Mouse (Mus musculus): ENCODE measurements around the gene Slc35g3. TPM values are rescaled to one million over a fixed set of nuclear protein-coding genes. Genes with fewer than 3 reads are reported as not detected.
A peak's percentile ranks its signal among the peaks of the same experiment; 100 is the strongest.

Slc35g3 gene
- polyA plus RNA-seq, 1 experiment from 2014 or later, result not detected

- Histone ChIP-seq H3K27me3 (ENCODE audit: control insufficient read depth, insufficient read depth, low read length) (no peaks in the 10 kb centered on the region), H3K4me2 (replicated peaks; ENCODE audit: low read depth) (peak overlapping the region; percentile 78), H3K36me3 (ENCODE audit: control insufficient read depth, insufficient read depth, low read length) (no peaks in the 10 kb centered on the region), H3K4me3 (ENCODE audit: low read depth, low read length) (peak overlapping the region; percentile 93; the same call in 1 of the 2 replicates), H3K9me3 (ENCODE audit: control insufficient read depth, low read length) (no peaks in the 10 kb centered on the region), H3K27ac (replicated peaks) (peak overlapping the region; percentile 95), H3K9ac (ENCODE audit: low read length) (peak overlapping the region; percentile 95; the same call in 1 of the 2 replicates), H3K4me1 (replicated peaks; ENCODE audit: control insufficient read depth, insufficient read depth) (peaks cover 4% of the 10 kb centered on the region)
- 43% methylated on average over 4 of the region's 4 CpGs for WGBS
- DNase-seq (ENCODE audit: low spot score) (no peak), ATAC-seq (ENCODE audit: low FRiP score, low TSS enrichment) (no peak)
- no peak for TF ChIP-seq EP300 (optimal IDR thresholded peaks at IDR 0.05)
- TF ChIP-seq CTCF (IDR thresholded peaks at IDR 0.05; ENCODE audit: low read depth), result no peak
These were observed 5.8 kb upstream of the Slc35g3 start for GRCm38 (mm10) chr11:69767625-69767909.

- ATAC-seq (ENCODE audit: low FRiP score, low TSS enrichment) (0 out of 2 replicates have a peak, but pooled peaks have one; percentile 21), DNase-seq (ENCODE audit: low spot score) (no peak)
- Histone ChIP-seq H3K9me3 (ENCODE audit: control insufficient read depth, low read length) (no peaks in the 10 kb centered on the region), H3K4me2 (replicated peaks; ENCODE audit: low read depth) (peak overlapping the region; percentile 78), H3K27me3 (ENCODE audit: control insufficient read depth, insufficient read depth, low read length) (no peaks in the 10 kb centered on the region), H3K4me3 (ENCODE audit: low read depth, low read length) (peak overlapping the region; percentile 93), H3K36me3 (ENCODE audit: control insufficient read depth, insufficient read depth, low read length) (no peaks in the 10 kb centered on the region), H3K4me1 (replicated peaks; ENCODE audit: control insufficient read depth, insufficient read depth) (peaks cover 4% of the 10 kb centered on the region), H3K9ac (ENCODE audit: low read length) (peak overlapping the region; percentile 95), H3K27ac (replicated peaks) (peak overlapping the region; percentile 95)
- TF ChIP-seq CTCF (IDR thresholded peaks at IDR 0.05; ENCODE audit: low read depth) (no peak), EP300 (optimal IDR thresholded peaks at IDR 0.05) (no peak)
- WGBS, result 41% methylated on average over 13 of the region's 13 CpGs
These were observed 5.3 kb upstream of the Slc35g3 start for GRCm38 (mm10) chr11:69766872-69767624.

GRCm38 (mm10) chr11:69766126-69766609, 4.4 kb upstream of the Slc35g3 start:
- Histone ChIP-seq H3K4me2 (replicated peaks; ENCODE audit: low read depth) (peak overlapping the region; percentile 78), H3K9ac (ENCODE audit: low read length) (peak overlapping the region; percentile 95), H3K36me3 (ENCODE audit: control insufficient read depth, insufficient read depth, low read length) (no peaks in the 10 kb centered on the region), H3K4me3 (ENCODE audit: low read depth, low read length) (peak overlapping the region; percentile 93), H3K27ac (replicated peaks) (peak overlapping the region; percentile 95), H3K9me3 (ENCODE audit: control insufficient read depth, low read length) (no peaks in the 10 kb centered on the region), H3K4me1 (replicated peaks; ENCODE audit: control insufficient read depth, insufficient read depth) (peaks cover 4% of the 10 kb centered on the region), H3K27me3 (ENCODE audit: control insufficient read depth, insufficient read depth, low read length) (no peaks in the 10 kb centered on the region)
- WGBS, result 0% methylated on average over 34 of the region's 37 CpGs
- TF ChIP-seq CTCF (IDR thresholded peaks at IDR 0.05; ENCODE audit: low read depth) (no peak), EP300 (optimal IDR thresholded peaks at IDR 0.05) (no peak)
- peak; percentile 82 for DNase-seq (ENCODE audit: low spot score)
- ATAC-seq (ENCODE audit: low FRiP score, low TSS enrichment), result peak; percentile 77

- H3K36me3 ChIP-seq (ENCODE audit: control insufficient read depth, insufficient read depth, low read length), result no peaks in the 10 kb centered on the region
- peak; percentile 67 for ATAC-seq (ENCODE audit: low FRiP score, low TSS enrichment)
- 16% methylated on average over 40 of the region's 55 CpGs for WGBS
These were observed 3.7 kb upstream of the Slc35g3 start, which contains the start of gene Zbtb4 for GRCm38 (mm10) chr11:69765221-69766125. Zbtb4 (plus strand) TSS chr11:69765912.

GRCm38 (mm10) chr11:69763551-69763950, 1.8 kb upstream of the Slc35g3 start:
- Histone ChIP-seq H3K9ac (ENCODE audit: low read length) (no peak overlapping the region), H3K4me2 (replicated peaks; ENCODE audit: low read depth) (no peak overlapping the region), H3K36me3 (ENCODE audit: control insufficient read depth, insufficient read depth, low read length) (no peaks in the 10 kb centered on the region), H3K27ac (replicated peaks) (no peak overlapping the region), H3K4me1 (replicated peaks; ENCODE audit: control insufficient read depth, insufficient read depth) (peaks cover 4% of the 10 kb centered on the region), H3K4me3 (ENCODE audit: low read depth, low read length) (no peak overlapping the region), H3K27me3 (ENCODE audit: control insufficient read depth, insufficient read depth, low read length) (no peaks in the 10 kb centered on the region), H3K9me3 (ENCODE audit: control insufficient read depth, low read length) (no peaks in the 10 kb centered on the region)
- 77% methylated on average over 7 of the region's 7 CpGs for WGBS
- no peak for ATAC-seq (ENCODE audit: low FRiP score, low TSS enrichment)
- peak; percentile 47 for DNase-seq (ENCODE audit: low spot score)
- peak; percentile 58 for TF ChIP-seq CTCF (IDR thresholded peaks at IDR 0.05; ENCODE audit: low read depth)
- TF ChIP-seq EP300 (optimal IDR thresholded peaks at IDR 0.05), result no peak

More at GRCm38 (mm10) chr11:69765221-69766125, 3.7 kb upstream of the Slc35g3 start, which contains the start of gene Zbtb4:
- H3K4me1 ChIP-seq (replicated peaks; ENCODE audit: control insufficient read depth, insufficient read depth), result peaks cover 4% of the 10 kb centered on the region
- no peaks in the 10 kb centered on the region for H3K27me3 ChIP-seq (ENCODE audit: control insufficient read depth, insufficient read depth, low read length)
- peak within 1 kb of the TSS; percentile 95 for H3K9ac ChIP-seq (ENCODE audit: low read length)
- H3K4me3 ChIP-seq (ENCODE audit: low read depth, low read length), result peak within 1 kb of the TSS; percentile 93
- peak within 1 kb of the TSS; percentile 95 for H3K27ac ChIP-seq (replicated peaks)
- peak within 1 kb of the TSS; percentile 78 for H3K4me2 ChIP-seq (replicated peaks; ENCODE audit: low read depth)
- DNase-seq (ENCODE audit: low spot score), result peak; percentile 58
- no peak for TF ChIP-seq CTCF (IDR thresholded peaks at IDR 0.05; ENCODE audit: low read depth)
- TF ChIP-seq EP300 (optimal IDR thresholded peaks at IDR 0.05), result no peak
- no peaks in the 10 kb centered on the region for H3K9me3 ChIP-seq (ENCODE audit: control insufficient read depth, low read length)
